Mouse (Mus musculus): ENCODE measurements around the gene Arhgap18. TPM values are rescaled to one million over a fixed set of nuclear protein-coding genes. Genes with fewer than 3 reads are reported as not detected.

Arhgap18 gene
- polyA plus RNA-seq, 1 experiment, result 3.9 TPM

DNA sequence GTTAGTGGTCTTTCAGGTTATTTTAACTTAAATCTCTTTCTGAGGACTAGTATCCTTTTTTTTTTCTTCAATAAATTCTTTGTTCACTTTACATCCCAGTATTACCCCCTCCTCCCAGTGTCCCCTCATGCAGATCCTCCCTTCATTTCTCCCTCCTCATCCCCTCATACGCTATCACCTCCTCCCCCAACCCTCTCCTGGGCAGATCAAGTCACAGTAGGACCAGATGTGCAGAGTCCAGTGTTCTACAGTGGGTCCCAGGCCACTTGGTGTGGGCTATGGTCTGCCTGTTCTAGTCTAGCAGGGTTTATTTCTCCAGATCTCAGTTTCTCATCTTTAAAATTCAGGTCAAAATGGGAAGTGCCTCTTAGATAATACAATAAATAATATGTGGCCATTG, 67.7 kb downstream of the Arhgap18 start:
- TF ChIP-seq POLR2A (IDR thresholded peaks at IDR 0.05; ENCODE audit: borderline replicate concordance, extremely low read depth, low read depth, low read length), result no peak
- TF ChIP-seq CTCF (IDR thresholded peaks at IDR 0.05; ENCODE audit: insufficient read depth, low read length), result no peak
- no peak overlapping the region for H3K4me3 ChIP-seq (replicated peaks; ENCODE audit: extremely low read depth, low read depth, low read length)
- H3K4me1 ChIP-seq (ENCODE audit: control insufficient read depth, insufficient read depth, low read length), result no peaks in the 10 kb centered on the region
- 100% methylated on average over 1 of the region's 1 CpGs for WGBS
- no peak for DNase-seq

- peaks cover 6% of the 10 kb centered on the region; the same call in 1 of the 2 replicates for H3K4me1 ChIP-seq (ENCODE audit: control insufficient read depth, insufficient read depth, low read length)
- 52% methylated on average over 5 of the region's 5 CpGs for WGBS
- no peak overlapping the region for H3K4me3 ChIP-seq (replicated peaks; ENCODE audit: extremely low read depth, low read depth, low read length)
- no peak for DNase-seq
- TF ChIP-seq CTCF (IDR thresholded peaks at IDR 0.05; ENCODE audit: insufficient read depth, low read length) (no peak), POLR2A (IDR thresholded peaks at IDR 0.05; ENCODE audit: borderline replicate concordance, extremely low read depth, low read depth, low read length) (no peak)
These were observed 70.8 kb downstream of the Arhgap18 start for GRCm38 (mm10) chr10:26823997-26824396.

GRCm38 (mm10) chr10:26825246-26825889, 72.1 kb downstream of the Arhgap18 start:
- Histone ChIP-seq H3K4me3 (replicated peaks; ENCODE audit: extremely low read depth, low read depth, low read length) (no peak overlapping the region), H3K4me1 (ENCODE audit: control insufficient read depth, insufficient read depth, low read length) (peaks cover 7% of the 10 kb centered on the region; the same call in 1 of the 2 replicates)
- TF ChIP-seq POLR2A (IDR thresholded peaks at IDR 0.05; ENCODE audit: borderline replicate concordance, extremely low read depth, low read depth, low read length), result no peak
- TF ChIP-seq CTCF (IDR thresholded peaks at IDR 0.05; ENCODE audit: insufficient read depth, low read length), result no peak
- 53% methylated on average over 8 of the region's 8 CpGs for WGBS
- DNase-seq, result no peak

DNA sequence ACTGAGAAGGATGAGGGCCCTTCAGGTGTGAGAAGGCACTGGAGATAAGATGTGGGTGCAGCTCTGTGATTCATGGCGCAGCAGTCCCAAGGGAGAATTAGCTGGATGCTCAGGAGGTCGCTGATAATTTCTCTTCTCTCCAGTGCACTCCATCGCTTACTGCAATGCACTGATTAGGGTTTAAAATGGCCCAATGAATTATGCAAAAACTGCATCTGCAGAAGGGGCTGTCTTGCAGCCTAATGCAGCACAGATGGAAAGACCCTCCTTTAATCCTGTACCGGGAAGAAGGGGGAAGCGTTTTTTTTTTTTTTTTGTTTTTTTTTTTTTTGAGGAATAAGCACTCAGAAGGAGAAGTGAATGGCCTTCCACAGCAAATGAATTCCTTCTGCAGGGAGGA, 74.1 kb downstream of the Arhgap18 start:
- H3K4me3 ChIP-seq (replicated peaks; ENCODE audit: extremely low read depth, low read depth, low read length), result no peak overlapping the region
- 61% methylated on average over 5 of the region's 5 CpGs for WGBS
- peaks cover 7% of the 10 kb centered on the region; the same call in 1 of the 2 replicates for H3K4me1 ChIP-seq (ENCODE audit: control insufficient read depth, insufficient read depth, low read length)
- no peak for DNase-seq
- no peak for TF ChIP-seq POLR2A (IDR thresholded peaks at IDR 0.05; ENCODE audit: borderline replicate concordance, extremely low read depth, low read depth, low read length)
- no peak for TF ChIP-seq CTCF (IDR thresholded peaks at IDR 0.05; ENCODE audit: insufficient read depth, low read length)

DNA sequence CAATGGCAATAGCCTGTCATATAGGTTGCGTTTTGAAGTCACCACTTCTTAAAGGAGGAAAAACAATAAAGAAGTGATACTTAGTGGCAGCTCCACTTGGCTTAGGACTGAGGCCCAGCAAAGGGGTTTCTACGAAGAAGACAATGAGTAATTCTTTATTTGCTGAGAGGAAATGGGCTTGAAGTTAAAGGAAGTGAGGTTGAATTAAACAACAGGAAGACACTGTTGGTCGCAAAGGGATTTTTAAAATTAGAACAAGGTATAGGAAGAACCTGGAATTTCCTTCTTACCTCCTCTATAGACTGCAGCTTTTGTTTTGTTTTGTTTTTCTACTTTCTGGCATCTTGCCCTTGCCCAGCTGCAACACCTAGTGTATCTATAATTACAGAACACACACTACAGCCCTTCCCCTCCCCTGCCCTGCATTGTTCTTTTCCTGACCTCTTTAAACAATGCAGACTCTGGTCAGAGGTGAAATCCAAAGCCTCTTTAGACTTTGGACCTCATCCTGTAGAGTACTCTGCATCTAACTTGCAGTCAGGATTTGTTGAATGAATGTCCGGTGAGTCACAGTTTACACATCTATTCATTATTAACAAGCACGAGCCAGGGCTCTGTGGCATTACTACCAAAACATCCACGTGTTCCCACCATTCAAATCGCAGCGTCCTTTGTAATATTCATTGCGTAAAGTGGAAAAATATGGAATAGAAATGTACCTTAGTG, 75.4 kb downstream of the Arhgap18 start:
- peaks cover 7% of the 10 kb centered on the region; the same call in 1 of the 2 replicates for H3K4me1 ChIP-seq (ENCODE audit: control insufficient read depth, insufficient read depth, low read length)
- 24% methylated on average over 9 of the region's 9 CpGs for WGBS
- no peak overlapping the region for H3K4me3 ChIP-seq (replicated peaks; ENCODE audit: extremely low read depth, low read depth, low read length)
- peak; percentile 15 for DNase-seq
- TF ChIP-seq CTCF (IDR thresholded peaks at IDR 0.05; ENCODE audit: insufficient read depth, low read length) (no peak), POLR2A (IDR thresholded peaks at IDR 0.05; ENCODE audit: borderline replicate concordance, extremely low read depth, low read depth, low read length) (no peak)

DNA sequence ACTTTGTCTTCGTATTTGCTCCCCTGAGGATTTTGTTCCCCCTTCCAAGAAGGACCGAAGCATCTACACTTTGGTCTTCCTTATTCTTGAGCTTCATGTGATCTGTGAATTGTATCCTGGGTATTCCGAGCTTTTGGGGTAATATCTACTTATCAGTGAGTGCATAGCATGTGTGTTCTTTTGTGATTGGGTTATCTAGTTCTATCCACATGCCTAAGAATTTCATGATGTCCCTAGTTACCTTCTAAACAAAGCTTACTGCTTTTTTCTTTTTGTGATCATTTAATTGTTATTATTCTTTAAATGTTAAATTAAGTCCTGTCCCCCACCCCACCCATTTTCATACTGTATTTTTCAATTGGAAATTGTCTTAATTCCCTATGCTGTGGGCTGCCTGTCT, 78.8 kb downstream of the Arhgap18 start:
- H3K4me3 ChIP-seq (replicated peaks; ENCODE audit: extremely low read depth, low read depth, low read length), result no peak overlapping the region
- no peak for DNase-seq
- no peak for TF ChIP-seq POLR2A (IDR thresholded peaks at IDR 0.05; ENCODE audit: borderline replicate concordance, extremely low read depth, low read depth, low read length)
- no peak for TF ChIP-seq CTCF (IDR thresholded peaks at IDR 0.05; ENCODE audit: insufficient read depth, low read length)
- peaks cover 12% of the 10 kb centered on the region for H3K4me1 ChIP-seq (ENCODE audit: control insufficient read depth, insufficient read depth, low read length)
- WGBS, result 95% methylated on average over 3 of the region's 3 CpGs

DNA sequence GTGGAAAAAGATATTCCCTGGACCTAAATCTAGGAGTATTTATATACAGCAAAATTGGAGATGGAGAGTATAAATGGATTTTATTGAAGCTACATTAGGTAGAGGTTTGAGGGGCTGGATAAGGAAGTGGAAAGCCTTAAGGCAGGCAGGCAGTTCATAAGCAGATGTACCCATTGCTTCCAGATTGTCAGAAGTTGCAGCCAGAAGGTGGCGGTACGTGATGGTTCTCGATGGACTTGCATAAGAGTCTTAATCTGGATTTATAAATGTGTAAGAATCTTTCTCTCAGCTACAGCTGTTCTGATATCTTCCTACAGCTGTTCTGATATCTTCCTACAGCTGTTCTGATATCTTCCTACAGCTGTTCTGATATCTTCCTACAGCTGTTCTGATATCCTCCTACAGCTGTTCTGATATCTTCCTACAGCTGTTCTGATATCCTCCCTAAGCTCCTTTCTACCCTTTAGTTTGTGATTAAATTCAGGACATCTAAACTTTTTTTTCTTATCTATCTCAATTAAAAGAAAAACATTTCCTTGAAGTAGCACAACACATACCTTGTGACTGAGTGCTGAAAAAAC, 79.5 kb downstream of the Arhgap18 start:
- no peak for TF ChIP-seq POLR2A (IDR thresholded peaks at IDR 0.05; ENCODE audit: borderline replicate concordance, extremely low read depth, low read depth, low read length)
- H3K4me1 ChIP-seq (ENCODE audit: control insufficient read depth, insufficient read depth, low read length), result peaks cover 12% of the 10 kb centered on the region
- no peak overlapping the region for H3K4me3 ChIP-seq (replicated peaks; ENCODE audit: extremely low read depth, low read depth, low read length)
- 85% methylated on average over 3 of the region's 3 CpGs for WGBS
- no peak for DNase-seq

- WGBS, result 46% methylated on average over 3 of the region's 3 CpGs
- no peak for DNase-seq
These were observed 80.2 kb downstream of the Arhgap18 start for GRCm38 (mm10) chr10:26833393-26833792.

DNA sequence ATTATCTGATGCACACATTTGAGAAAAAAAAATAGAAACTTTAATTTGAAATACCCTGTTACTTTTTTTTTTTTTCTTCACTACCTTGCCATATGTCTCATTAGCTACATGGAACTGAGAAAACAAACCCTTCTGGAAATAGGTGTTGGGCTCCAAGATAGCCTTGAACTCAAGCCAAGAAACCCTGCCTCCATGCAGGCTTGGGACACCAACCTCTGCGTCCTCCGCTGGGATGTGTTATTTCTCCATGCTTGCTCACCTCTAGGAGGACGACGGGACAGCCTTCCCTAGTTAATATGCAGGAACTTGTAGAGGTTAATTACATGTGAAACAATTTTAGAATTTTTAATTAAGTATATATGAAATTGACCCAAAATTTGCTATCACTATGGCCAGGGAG, 96.1 kb downstream of the Arhgap18 start:
- H3K4me1 ChIP-seq (ENCODE audit: control insufficient read depth, insufficient read depth, low read length), result no peaks in the 10 kb centered on the region
- no peak for DNase-seq
- H3K4me3 ChIP-seq (replicated peaks; ENCODE audit: extremely low read depth, low read depth, low read length), result no peak overlapping the region
- TF ChIP-seq CTCF (IDR thresholded peaks at IDR 0.05; ENCODE audit: insufficient read depth, low read length) (no peak), POLR2A (IDR thresholded peaks at IDR 0.05; ENCODE audit: borderline replicate concordance, extremely low read depth, low read depth, low read length) (no peak)
- 87% methylated on average over 4 of the region's 4 CpGs for WGBS

More at GRCm38 (mm10) chr10:26833393-26833792, 80.2 kb downstream of the Arhgap18 start:
- Histone ChIP-seq H3K4me1 (ENCODE audit: control insufficient read depth, insufficient read depth, low read length) (peaks cover 8% of the 10 kb centered on the region), H3K4me3 (replicated peaks; ENCODE audit: extremely low read depth, low read depth, low read length) (no peak overlapping the region)
- TF ChIP-seq POLR2A (IDR thresholded peaks at IDR 0.05; ENCODE audit: borderline replicate concordance, extremely low read depth, low read depth, low read length) (no peak), CTCF (IDR thresholded peaks at IDR 0.05; ENCODE audit: insufficient read depth, low read length) (no peak)
